Mouse (Mus musculus): ENCODE measurements around the gene 2310022B05Rik.
A peak's percentile ranks its signal among the peaks of the same experiment; 100 is the strongest.

The 2310022B05Rik gene

GRCm38 (mm10) chr8:124657961-124658360 lies 5.2 kb downstream of the 2310022B05Rik start:
- no peak for DNase-seq

GRCm38 (mm10) chr8:124653568-124654475 lies 9.3 kb downstream of the 2310022B05Rik start:
- DNase-seq = peak; percentile 26

- no peak for DNase-seq
These were observed 10.6 kb downstream of the 2310022B05Rik start for GRCm38 (mm10) chr8:124652546-124652945.

GRCm38 (mm10) chr8:124651776-124652175 lies 11.4 kb downstream of the 2310022B05Rik start:
- no peak for DNase-seq

- peak; percentile 32 for DNase-seq
These were observed 14.9 kb downstream of the 2310022B05Rik start for GRCm38 (mm10) chr8:124648311-124648710.

- peak; percentile 68 for DNase-seq
These were observed 19.4 kb downstream of the 2310022B05Rik start for GRCm38 (mm10) chr8:124643540-124644339.

- DNase-seq = no peak
These were observed 21.6 kb downstream of the 2310022B05Rik start for GRCm38 (mm10) chr8:124641599-124641998.

- DNase-seq = no peak
These were observed 28.0 kb downstream of the 2310022B05Rik start for GRCm38 (mm10) chr8:124635247-124635502.

- DNase-seq = no peak
These were observed 28.5 kb downstream of the 2310022B05Rik start for GRCm38 (mm10) chr8:124634411-124635246.

- no peak for DNase-seq
These were observed 30.0 kb downstream of the 2310022B05Rik start for GRCm38 (mm10) chr8:124633001-124633703.

- no peak for DNase-seq
These were observed 31.2 kb downstream of the 2310022B05Rik start for GRCm38 (mm10) chr8:124631966-124632365.

- DNase-seq = no peak
These were observed 32.3 kb downstream of the 2310022B05Rik start for GRCm38 (mm10) chr8:124630891-124631290.

- peak; percentile 52 for DNase-seq
These were observed 32.7 kb downstream of the 2310022B05Rik start for GRCm38 (mm10) chr8:124630489-124630888.

- DNase-seq = no peak
These were observed 36.9 kb downstream of the 2310022B05Rik start for GRCm38 (mm10) chr8:124626251-124626650.

GRCm38 (mm10) chr8:124621255-124621654 lies 41.9 kb downstream of the 2310022B05Rik start:
- DNase-seq = no peak

GRCm38 (mm10) chr8:124618252-124618651 lies 44.9 kb downstream of the 2310022B05Rik start:
- peak; percentile 32 for DNase-seq

GRCm38 (mm10) chr8:124617266-124617869 lies 45.8 kb downstream of the 2310022B05Rik start:
- DNase-seq = peak; percentile 85

GRCm38 (mm10) chr8:124614325-124614724 lies 48.8 kb downstream of the 2310022B05Rik start:
- no peak for DNase-seq

GRCm38 (mm10) chr8:124608972-124609353 lies 54.2 kb downstream of the 2310022B05Rik start:
- DNase-seq = no peak

- DNase-seq = peak; percentile 41
These were observed 54.8 kb downstream of the 2310022B05Rik start for GRCm38 (mm10) chr8:124608239-124608971.

GRCm38 (mm10) chr8:124604066-124604465 lies 59.1 kb downstream of the 2310022B05Rik start:
- no peak for DNase-seq

Measured in retina, postnatal 1 day (tissue).